Comparison of ENCODE assay signal across 19 mouse cellular contexts in the genomic region with DNA sequence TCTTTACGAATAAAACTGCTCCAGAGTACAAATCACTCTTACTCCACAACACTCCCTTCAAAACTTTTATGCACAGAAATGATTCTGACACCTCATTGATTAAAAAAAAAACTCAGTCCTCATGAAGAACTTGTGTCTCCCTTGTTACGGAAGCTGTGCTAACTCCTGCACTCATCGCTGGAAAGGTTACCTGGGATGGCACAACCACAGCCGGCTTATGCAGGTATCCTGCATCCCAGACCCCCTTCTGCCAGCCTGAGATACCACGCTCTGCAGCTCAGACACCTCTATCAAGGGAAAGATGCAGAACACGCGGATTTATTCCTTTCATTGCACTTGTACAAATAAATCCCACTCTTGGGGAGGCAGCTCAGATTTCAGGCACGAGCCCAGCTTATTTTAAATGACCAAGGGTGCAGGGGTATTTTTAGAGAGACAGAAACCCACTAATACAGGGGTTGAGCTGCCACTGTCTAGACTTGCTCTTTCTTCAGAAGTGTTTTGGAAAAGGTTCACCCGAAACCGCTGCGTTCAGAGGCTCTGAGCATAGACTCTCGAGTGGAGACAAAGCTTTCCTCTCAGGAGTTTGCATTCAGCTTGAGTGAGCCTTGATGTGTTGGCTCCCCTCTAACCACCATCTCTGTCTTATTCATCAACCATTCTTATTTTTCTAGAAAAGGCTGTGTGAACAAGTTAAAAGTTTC.
DNase-seq lines count a peak whose midpoint lies in the region; ATAC-seq and TF ChIP-seq lines count a peak whose summit lies in the region.
"Had no signal": no experiment of that assay in that cellular context is flagged by ENCODE, and none has a peak within 500 bp of the region (broad histone marks: within the 10 kb centered on the region; RNA-seq: fewer than 3 reads in every experiment).

No protein-coding gene starts in this region.

- 57% methylated on average over 12 of the region's 12 CpGs for WGBS in embryonic facial prominence, embryonic 11.5 days
- WGBS in embryonic facial prominence, embryonic 10.5 days = 62% methylated on average over 12 of the region's 12 CpGs
- 43% methylated on average over 12 of the region's 12 CpGs for WGBS in embryonic facial prominence, embryonic 15.5 days
- 61% methylated on average over 12 of the region's 12 CpGs for WGBS in hindbrain, embryonic 14.5 days
- WGBS in midbrain, postnatal 0 days = 43% methylated on average over 12 of the region's 12 CpGs

- H3K36me3 ChIP-seq in embryonic facial prominence, embryonic 11.5 days (replicated peaks; ENCODE audit: control insufficient read depth, insufficient read depth, low read depth, low read length) = no peaks in the 10 kb centered on the region
- H3K36me3 ChIP-seq in embryonic facial prominence, embryonic 10.5 days (replicated peaks) = no peaks in the 10 kb centered on the region
- no peaks in the 10 kb centered on the region for H3K36me3 ChIP-seq in embryonic facial prominence, embryonic 15.5 days
- H3K36me3 ChIP-seq in hindbrain, embryonic 14.5 days (replicated peaks; ENCODE audit: control insufficient read depth, insufficient read depth) = 0 out of 2 replicates have a peak, but pooled peaks cover 6% of the 10 kb centered on the region
- no peaks in the 10 kb centered on the region for H3K36me3 ChIP-seq in midbrain, postnatal 0 days (ENCODE audit: insufficient read depth, low read length)
- H3K36me3 ChIP-seq: heart, embryonic 12.5 days had no signal

- no peaks in the 10 kb centered on the region for H3K4me1 ChIP-seq in embryonic facial prominence, embryonic 11.5 days (ENCODE audit: control insufficient read depth, insufficient read depth, low read length)
- H3K4me1 ChIP-seq in embryonic facial prominence, embryonic 10.5 days = peaks cover 18% of the 10 kb centered on the region
- peaks cover 4% of the 10 kb centered on the region; the same call in 1 of the 2 replicates for H3K4me1 ChIP-seq in embryonic facial prominence, embryonic 15.5 days
- H3K4me1 ChIP-seq in hindbrain, embryonic 14.5 days (replicated peaks; ENCODE audit: control insufficient read depth, insufficient read depth, low read length) = peaks cover 14% of the 10 kb centered on the region
- H3K4me1 ChIP-seq in midbrain, postnatal 0 days (ENCODE audit: insufficient read depth, low read length) = no peaks in the 10 kb centered on the region

- no peak overlapping the region; the same call in 1 of the 2 replicates for H3K9ac ChIP-seq in embryonic facial prominence, embryonic 11.5 days (replicated peaks; ENCODE audit: low read length)
- H3K9ac ChIP-seq in embryonic facial prominence, embryonic 15.5 days = no peak overlapping the region
- no peak overlapping the region for H3K9ac ChIP-seq in hindbrain, embryonic 14.5 days
- H3K9ac ChIP-seq in midbrain, postnatal 0 days (replicated peaks; ENCODE audit: low read length, poor library complexity, severe bottlenecking) = no peak overlapping the region
- H3K9ac ChIP-seq: heart, embryonic 12.5 days had no signal

- DNase-seq in embryonic facial prominence, embryonic 11.5 days (ENCODE audit: low spot score) = peak; percentile 39
- no peak for DNase-seq in embryonic facial prominence, embryonic 10.5 days (ENCODE audit: low spot score)
- DNase-seq in hindbrain, embryonic 14.5 days (ENCODE audit: low spot score) = no peak
- no peak for DNase-seq in midbrain, postnatal 0 days (ENCODE audit: low spot score)
- no peak for DNase-seq in kidney, adult 9 months
- no peak for DNase-seq in cerebellum, adult 9-11 months
- DNase-seq in liver = no peak
- DNase-seq: adrenal gland, postnatal 10 days; cerebellum, postnatal 10 days; gastrocnemius, postnatal 10 days; kidney, adult 8-10 months; right cerebral cortex, adult 18-20 months; spleen, adult 18-20 months; thymus, postnatal 25 days had no signal

- no peak overlapping the region for H3K4me2 ChIP-seq in embryonic facial prominence, embryonic 11.5 days (ENCODE audit: low read depth, low read length)
- H3K4me2 ChIP-seq in embryonic facial prominence, embryonic 15.5 days (replicated peaks) = no peak overlapping the region
- H3K4me2 ChIP-seq in hindbrain, embryonic 14.5 days (replicated peaks) = no peak overlapping the region
- no peak overlapping the region for H3K4me2 ChIP-seq in midbrain, postnatal 0 days (ENCODE audit: low read depth, low read length, poor library complexity, severe bottlenecking)
- H3K4me2 ChIP-seq: heart, embryonic 12.5 days; liver, embryonic 11.5 days had no signal

- H3K27ac ChIP-seq in embryonic facial prominence, embryonic 11.5 days (replicated peaks; ENCODE audit: low read depth, low read length) = no peak overlapping the region
- no peak overlapping the region for H3K27ac ChIP-seq in embryonic facial prominence, embryonic 10.5 days (replicated peaks)
- no peak overlapping the region for H3K27ac ChIP-seq in embryonic facial prominence, embryonic 15.5 days (replicated peaks)
- peak overlapping the region; percentile 75 for H3K27ac ChIP-seq in hindbrain, embryonic 14.5 days
- H3K27ac ChIP-seq in midbrain, postnatal 0 days (ENCODE audit: low read depth, low read length) = peak overlapping the region; percentile 47; the same call in 1 of the 2 replicates

- no peaks in the 10 kb centered on the region for H3K27me3 ChIP-seq in embryonic facial prominence, embryonic 11.5 days (ENCODE audit: control insufficient read depth, insufficient read depth, low read length)
- H3K27me3 ChIP-seq in embryonic facial prominence, embryonic 10.5 days (replicated peaks; ENCODE audit: low read depth, poor library complexity, severe bottlenecking) = no peaks in the 10 kb centered on the region
- no peaks in the 10 kb centered on the region for H3K27me3 ChIP-seq in embryonic facial prominence, embryonic 15.5 days
- no peaks in the 10 kb centered on the region for H3K27me3 ChIP-seq in hindbrain, embryonic 14.5 days (ENCODE audit: control insufficient read depth, insufficient read depth, low read length)
- no peaks in the 10 kb centered on the region for H3K27me3 ChIP-seq in midbrain, postnatal 0 days (ENCODE audit: insufficient read depth, low read length)
- H3K27me3 ChIP-seq: heart, embryonic 12.5 days had no signal

- 0 out of 2 replicates have a peak, but pooled peaks have one; percentile 48 for ATAC-seq in embryonic facial prominence, embryonic 11.5 days (replicated peaks; ENCODE audit: insufficient number of reproducible peaks, low FRiP score, low TSS enrichment, low read depth)
- ATAC-seq in embryonic facial prominence, embryonic 15.5 days (ENCODE audit: insufficient number of reproducible peaks, low FRiP score, low TSS enrichment, low read depth) = peak; percentile 43
- ATAC-seq in hindbrain, embryonic 14.5 days (ENCODE audit: low FRiP score) = no peak
- no peak for ATAC-seq in midbrain, postnatal 0 days (ENCODE audit: low FRiP score)
- ATAC-seq: lung, postnatal 0 days had no signal

- no peak for TF ChIP-seq CTCF in midbrain, postnatal 0 days (IDR thresholded peaks at IDR 0.05)

- no peak overlapping the region for H3K4me3 ChIP-seq in embryonic facial prominence, embryonic 11.5 days (ENCODE audit: low read depth, low read length)
- H3K4me3 ChIP-seq in embryonic facial prominence, embryonic 10.5 days = no peak overlapping the region
- H3K4me3 ChIP-seq in embryonic facial prominence, embryonic 15.5 days (replicated peaks) = no peak overlapping the region
- no peak overlapping the region for H3K4me3 ChIP-seq in hindbrain, embryonic 14.5 days (replicated peaks; ENCODE audit: low read length)
- no peak overlapping the region for H3K4me3 ChIP-seq in midbrain, postnatal 0 days (ENCODE audit: low read depth, low read length)
- H3K4me3 ChIP-seq: erythroblast, embryonic 14.5 days; heart, embryonic 12.5 days had no signal

- no peaks in the 10 kb centered on the region for H3K9me3 ChIP-seq in embryonic facial prominence, embryonic 11.5 days (replicated peaks; ENCODE audit: control insufficient read depth, low read length)
- H3K9me3 ChIP-seq in embryonic facial prominence, embryonic 10.5 days = no peaks in the 10 kb centered on the region
- H3K9me3 ChIP-seq in embryonic facial prominence, embryonic 15.5 days (replicated peaks) = no peaks in the 10 kb centered on the region
- H3K9me3 ChIP-seq in hindbrain, embryonic 14.5 days (ENCODE audit: control insufficient read depth, low read length) = no peaks in the 10 kb centered on the region
- no peaks in the 10 kb centered on the region for H3K9me3 ChIP-seq in midbrain, postnatal 0 days (ENCODE audit: low read length)
- H3K9me3 ChIP-seq: heart, embryonic 12.5 days had no signal

Comparison
In these comparisons a context has a peak if more than half of its experiments do, and no peak if none do; other contexts are left out.
1. ATAC-seq: peak in embryonic facial prominence, embryonic 11.5 days (single experiment) and embryonic facial prominence, embryonic 15.5 days (single experiment); none in hindbrain, embryonic 14.5 days (single experiment) and midbrain, postnatal 0 days (single experiment).
2. H3K27ac ChIP-seq: peak in hindbrain, embryonic 14.5 days (single experiment) and midbrain, postnatal 0 days (single experiment); none in embryonic facial prominence, embryonic 11.5 days (single experiment), embryonic facial prominence, embryonic 10.5 days (single experiment) and embryonic facial prominence, embryonic 15.5 days (single experiment).